Mouse (Mus musculus): ENCODE results near the gene Akip1.

The Akip1 gene

DNA sequence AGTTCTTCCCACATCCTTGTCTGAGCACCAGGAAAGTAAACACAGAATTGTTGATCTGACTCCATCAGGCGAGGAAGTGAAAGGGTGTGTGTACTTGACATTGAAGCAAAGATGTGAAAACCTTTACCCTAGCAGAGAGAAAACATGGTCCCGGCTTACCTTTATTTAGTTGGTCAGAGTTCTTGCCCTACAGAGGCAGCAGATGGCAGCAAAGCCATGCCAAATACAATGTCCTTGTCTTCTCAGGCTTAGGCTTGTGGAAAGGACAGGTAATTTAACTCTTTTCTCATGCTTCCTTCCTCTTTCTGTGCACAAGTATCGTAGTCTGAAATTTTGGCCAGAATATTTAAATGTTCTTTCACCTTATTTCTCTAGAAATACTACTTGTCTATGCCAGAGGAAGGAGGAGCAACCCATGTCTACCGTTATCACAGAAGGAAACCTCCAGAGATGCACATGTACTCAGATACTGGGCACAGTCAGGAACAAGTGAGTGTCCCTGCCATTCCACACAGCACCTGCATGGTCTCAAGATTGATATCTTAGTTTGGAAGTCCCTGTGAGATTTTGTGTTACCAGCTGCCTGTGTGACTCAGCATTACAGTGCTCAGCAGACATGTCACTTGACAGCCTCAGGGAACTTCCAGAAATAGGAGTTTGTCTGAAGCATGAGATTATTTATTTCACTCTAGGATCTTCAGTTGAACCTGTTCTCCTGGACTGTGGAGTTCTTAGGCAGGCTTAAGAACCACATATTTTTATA is 3.7 kb downstream of the Akip1 start:
- no peak for DNase-seq (ENCODE audit: low read depth)

DNA sequence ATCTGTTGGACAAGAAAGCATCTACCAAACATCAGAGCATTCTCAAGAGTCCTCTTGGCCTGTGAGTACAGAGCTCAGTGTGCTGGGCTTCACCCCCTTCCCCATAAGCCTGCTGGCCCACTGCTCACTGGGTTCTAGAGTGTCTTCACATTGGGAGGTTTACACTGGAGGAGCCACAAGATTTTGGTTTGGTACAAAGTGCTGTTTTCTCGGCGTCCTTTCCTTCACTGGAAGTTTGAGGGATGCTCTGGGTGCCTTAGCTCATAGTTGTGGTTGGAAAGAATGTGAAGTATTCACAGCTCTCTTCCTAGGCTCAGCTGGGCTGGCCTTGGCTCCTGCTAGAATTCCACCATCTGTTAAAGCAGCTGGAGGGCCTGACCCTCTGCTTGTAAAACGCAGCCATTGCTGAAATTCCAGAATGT is 5.5 kb downstream of the Akip1 start:
- no peak for DNase-seq (ENCODE audit: low read depth)

DNA sequence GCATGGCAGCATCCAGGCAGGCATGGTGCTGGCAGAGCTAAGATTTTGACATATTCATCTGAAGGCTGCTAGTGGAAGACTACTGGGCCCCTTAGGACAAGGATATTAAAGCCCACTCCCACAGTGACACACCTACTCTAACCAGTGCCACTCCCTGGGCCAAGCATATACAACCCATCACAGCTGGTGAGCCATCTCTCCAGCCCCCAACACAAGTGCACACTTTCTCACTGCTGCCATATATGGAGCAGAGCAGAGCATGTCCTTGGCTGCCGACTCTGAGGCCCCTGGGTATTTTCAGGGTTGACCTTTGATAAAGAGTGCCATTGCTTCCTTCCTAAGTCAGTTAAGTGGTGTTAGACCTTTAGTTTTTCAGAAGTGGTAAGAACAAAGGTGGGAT is 6.6 kb downstream of the Akip1 start:
- DNase-seq (ENCODE audit: low read depth), result no peak

DNA sequence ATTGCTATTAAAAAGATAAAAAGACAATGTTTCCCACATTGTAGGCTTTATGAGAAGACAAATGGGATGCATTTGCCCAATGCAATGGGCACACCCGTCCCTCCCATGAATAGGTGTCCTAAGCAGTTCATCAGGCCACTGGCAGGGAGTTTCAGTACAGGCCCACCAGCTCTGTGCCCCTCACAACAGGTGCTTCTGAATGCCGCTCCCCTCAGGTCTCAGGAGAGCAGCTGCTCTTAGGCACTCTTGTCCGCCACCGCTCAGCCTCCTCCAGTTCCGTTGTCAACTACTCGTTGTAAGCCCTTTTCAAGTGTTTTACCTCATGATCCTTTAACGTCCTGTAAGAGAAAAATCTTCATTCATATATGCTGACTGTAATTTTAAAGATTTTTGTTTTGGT is 8.7 kb downstream of the Akip1 start:
- DNase-seq (ENCODE audit: low read depth), result no peak

DNA sequence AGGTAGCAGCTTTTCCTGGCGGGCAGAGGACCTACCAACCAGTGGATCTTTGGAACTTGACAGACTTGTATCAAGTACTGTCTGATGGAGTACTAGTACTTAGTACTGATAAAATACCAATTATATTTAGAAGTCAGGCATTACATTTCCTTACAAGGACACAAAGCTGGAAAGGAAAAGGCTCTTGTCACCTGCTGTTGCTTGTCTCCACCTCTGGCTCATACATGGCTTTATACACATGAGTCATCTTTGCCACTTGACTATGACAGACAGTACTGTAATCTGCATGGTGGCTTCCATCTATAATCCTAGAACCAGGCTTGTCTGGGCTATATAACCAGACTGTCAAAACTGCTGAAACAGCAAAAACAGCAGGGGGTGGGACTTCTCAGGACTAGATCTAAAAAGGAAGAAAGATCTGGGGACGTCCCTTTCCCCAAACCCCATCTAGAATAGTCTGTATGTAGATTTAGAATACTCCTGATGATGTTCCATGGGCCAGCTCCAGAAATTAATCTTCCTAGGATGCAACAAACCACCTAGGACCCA is 10.0 kb downstream of the Akip1 start:
- no peak for DNase-seq (ENCODE audit: low read depth)

DNA sequence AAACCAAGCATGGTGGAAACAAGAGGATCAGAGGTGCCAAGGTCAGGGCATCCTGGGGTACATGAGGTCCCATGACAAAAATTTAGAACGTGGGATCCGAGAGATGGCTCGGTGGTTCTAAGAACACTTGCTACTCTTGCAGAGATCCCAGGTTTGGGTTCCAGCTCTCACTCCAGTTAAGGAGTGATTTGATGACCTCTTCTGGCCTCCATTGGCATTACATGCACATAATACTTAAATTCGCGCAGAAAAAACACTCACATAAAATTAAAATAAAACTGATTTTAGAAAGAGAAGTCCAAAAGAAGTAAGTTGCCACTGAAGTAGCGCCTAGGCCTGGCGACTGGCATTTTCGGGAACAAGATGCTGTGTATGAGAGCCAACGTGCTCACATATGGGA is 15.8 kb downstream of the Akip1 start:
- no peak for DNase-seq (ENCODE audit: low read depth)

DNA sequence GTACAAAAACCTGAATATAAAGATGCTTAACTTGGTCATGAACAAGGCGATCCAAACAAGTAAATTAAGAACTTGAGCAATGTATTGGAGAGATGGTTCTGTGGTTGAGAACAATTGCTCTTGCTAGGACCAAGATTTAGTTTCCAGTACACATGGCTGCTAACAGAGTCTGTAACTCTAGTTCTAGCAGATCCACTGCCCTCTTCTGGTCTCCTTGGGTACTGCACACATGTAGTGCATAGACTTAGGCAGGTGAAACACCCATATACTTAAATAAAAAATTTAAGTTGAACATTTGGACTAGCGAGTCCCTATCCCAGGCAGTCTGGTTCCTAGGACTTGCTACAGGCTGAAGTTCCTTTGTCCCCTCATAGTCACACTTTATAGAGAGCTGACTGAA is 19.1 kb downstream of the Akip1 start:
- DNase-seq (ENCODE audit: low read depth), result no peak

DNA sequence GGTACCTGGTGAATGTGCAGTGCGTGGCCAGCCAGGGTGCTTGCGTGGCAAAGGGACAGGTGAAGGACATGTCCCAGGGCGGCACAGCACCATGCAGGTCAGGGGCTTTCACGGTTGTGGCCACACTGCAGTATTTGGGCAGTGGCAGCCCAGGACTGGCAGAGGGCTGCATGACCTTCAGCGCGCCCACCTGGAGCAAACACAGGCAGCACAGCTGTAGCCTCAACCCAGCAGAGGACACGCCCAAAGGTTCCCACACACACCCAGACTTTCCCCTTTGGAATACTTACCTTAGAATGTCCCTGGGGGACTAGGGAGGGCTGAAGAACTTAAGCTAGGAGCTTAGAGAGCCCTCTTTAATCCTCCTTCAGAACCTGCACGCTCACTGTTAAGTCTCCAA is 19.6 kb downstream of the Akip1 start:
- DNase-seq (ENCODE audit: low read depth), result no peak

DNA sequence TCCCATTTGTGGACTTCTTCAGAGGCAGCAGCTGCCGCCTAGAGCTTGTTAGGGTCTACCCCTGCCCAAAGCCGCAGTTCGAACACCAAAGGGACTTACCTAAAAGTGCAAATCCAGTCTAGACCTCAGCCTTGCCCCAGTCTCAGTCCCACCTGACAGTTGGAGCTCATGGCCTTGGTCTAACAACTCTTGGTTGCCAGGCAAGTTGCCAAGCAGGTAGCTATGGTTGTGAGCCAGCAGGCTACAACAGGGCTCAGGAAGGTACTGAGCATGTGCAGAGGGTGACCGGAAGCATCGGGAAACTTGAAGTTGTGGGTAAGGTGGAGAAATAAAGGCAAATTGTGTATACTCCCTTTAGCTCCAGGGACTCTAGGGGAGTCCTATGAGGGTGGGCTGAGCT is 20.2 kb downstream of the Akip1 start, which contains the start of gene BC051019:
Gene BC051019, minus strand, starts transcription at position 154 of the 400 bp plus-strand sequence.
- no peak for DNase-seq (ENCODE audit: low read depth)

DNA sequence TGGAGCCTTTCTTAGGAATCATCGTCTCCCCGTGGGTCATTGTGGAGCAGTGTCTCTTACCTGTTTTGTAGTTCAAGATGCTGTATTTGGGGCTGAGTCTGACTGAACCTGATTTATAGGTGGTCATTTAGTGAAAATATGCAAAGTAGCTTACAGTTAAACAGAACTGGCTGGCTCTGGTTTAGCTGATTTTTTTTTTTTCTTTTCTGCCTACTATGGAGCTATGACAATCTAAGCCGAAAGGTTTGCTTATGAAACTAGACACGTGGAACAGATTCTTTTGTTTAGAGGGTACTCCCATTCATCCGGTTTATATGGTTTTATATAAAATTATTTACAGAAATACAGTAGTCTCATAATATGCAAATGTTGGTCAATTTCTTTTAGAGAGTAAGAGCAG is 28.1 kb downstream of the Akip1 start, which contains the start of gene Ascl3:
Gene Ascl3, minus strand, starts transcription at position 101 of the 400 bp plus-strand sequence.
- no peak for DNase-seq (ENCODE audit: low read depth)

DNA sequence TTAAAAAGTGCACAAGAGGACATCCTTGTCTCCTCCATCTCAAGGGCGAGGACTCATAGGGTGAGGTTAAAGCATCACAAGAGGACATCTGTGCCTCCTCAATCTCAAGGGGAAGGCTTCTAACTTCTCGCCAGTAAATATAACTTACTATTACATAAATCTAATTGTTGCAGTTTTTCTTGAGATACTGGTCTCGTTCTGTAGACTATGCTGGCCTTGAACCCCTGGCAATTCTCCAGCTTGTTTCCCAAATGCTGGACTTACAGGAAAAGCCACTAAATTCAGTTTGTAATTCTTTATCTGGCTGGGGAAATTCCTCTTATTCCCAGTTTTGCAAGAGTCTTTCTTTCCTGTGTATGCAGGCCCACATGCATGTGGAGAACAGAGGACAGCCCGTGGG is 31.3 kb downstream of the Akip1 start:
- no peak for DNase-seq (ENCODE audit: low read depth)

DNA sequence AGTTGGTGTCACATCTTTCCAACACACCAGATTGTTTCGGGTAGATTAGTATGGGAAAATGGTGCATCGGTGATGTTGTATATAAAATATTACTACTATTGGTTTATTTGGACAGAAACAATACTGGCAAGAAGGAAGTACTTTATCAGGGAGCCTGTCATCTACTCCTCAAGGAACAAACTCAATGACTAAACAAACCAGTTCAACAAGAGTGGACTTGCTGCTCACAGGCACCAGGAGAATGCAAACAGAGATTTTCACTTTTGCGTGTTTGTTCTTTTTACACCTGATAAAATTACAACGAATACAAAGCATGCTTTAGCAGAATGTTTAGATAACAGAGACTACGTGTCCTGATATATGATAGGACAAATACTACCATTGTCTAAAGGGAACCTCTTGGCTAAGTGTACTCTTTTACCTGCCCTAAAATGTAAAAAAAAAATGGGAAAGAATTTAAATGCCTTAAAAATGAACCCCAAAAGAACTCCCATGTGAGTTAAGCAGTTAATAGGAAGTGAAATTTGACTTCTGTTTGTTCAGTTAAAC is 36.4 kb downstream of the Akip1 start:
- no peak for DNase-seq (ENCODE audit: low read depth)

DNA sequence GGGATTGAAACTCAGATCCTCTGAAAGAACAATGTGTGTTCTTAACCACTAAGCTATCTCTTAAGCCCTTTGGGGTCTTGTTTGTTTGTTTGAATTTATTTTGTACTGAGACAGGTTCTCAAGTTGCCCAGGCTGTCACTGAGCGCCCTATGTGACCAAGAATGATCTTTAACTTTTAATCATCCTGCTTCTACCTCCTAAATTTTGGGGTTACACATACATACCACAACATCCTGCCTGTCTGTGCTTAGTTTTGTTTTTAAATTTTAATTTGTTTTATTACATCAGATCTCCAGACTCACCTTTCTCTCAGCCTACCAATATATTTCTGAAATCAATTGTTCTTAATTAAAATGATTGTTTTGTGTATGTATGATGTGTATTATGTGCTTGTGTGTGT is 37.6 kb downstream of the Akip1 start:
- DNase-seq (ENCODE audit: low read depth), result no peak

DNA sequence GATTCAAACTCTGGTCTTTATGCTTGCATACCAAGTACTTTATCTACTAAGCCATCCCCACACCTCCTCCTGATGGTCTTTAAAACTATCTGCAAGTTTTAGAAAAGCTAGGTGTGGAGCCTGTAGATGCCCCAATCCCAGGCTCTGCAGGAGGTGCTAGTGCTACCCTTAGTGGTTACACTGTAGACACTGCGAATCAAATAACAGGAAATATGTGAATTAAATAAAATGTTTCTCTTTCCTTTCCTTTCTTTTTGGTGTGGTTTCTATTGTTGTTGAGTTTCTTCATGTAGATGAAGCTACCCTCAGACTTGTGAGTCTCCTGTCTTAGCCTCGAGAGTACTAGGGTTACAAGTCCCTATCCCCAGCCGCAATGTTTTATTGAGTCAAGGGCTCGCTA is 38.2 kb downstream of the Akip1 start:
- DNase-seq (ENCODE audit: low read depth), result no peak

DNA sequence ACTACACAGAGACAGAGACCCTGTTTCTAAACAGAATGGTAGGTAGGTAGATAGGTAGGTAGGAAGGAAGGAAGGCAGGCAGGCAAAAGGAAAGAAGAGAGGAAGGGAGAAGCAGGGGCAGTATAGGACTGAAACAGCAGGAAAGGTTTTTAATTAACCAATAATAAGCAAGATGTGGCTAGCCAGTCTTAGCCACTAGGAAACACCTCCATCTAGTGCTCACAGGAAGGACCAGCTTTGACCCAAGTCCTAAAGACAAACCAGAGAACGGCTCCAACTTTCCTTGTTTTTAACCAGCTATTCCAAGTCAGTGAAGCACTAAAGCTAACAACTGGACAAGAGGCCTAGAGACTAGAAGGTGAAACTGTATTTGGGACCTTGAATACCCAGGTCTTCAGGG is 44.3 kb downstream of the Akip1 start:
- no peak for DNase-seq (ENCODE audit: low read depth)

DNA sequence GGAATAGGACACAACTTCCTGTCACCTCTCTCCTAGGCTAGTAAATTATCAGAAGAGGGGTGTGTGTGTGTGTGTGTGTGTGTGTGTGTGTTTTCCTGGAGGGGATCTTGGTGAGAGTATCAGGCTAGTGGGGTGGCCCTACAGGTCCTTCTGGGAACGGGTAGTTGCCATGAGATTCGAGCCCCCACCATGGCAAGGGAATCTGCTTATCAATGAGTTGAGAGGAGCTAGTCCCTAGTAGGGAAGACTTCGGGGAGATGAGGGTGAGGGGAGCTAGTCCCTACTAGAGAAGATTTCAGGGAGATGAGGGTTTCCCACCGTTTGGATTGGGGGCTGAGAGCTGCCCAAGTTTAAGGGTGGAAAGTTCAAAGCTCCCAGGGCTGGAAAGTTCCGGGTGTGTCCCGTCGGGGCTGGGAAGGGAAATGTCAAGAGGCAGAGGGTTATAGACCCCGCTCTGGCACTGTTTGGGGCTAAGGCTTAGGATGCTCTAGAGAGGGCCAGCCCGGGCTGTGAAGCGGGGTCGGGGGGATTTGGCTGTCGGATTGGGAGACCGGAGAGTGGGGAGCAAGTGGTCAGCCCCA is 48.0 kb downstream of the Akip1 start:
- no peak for DNase-seq (ENCODE audit: low read depth)

DNA sequence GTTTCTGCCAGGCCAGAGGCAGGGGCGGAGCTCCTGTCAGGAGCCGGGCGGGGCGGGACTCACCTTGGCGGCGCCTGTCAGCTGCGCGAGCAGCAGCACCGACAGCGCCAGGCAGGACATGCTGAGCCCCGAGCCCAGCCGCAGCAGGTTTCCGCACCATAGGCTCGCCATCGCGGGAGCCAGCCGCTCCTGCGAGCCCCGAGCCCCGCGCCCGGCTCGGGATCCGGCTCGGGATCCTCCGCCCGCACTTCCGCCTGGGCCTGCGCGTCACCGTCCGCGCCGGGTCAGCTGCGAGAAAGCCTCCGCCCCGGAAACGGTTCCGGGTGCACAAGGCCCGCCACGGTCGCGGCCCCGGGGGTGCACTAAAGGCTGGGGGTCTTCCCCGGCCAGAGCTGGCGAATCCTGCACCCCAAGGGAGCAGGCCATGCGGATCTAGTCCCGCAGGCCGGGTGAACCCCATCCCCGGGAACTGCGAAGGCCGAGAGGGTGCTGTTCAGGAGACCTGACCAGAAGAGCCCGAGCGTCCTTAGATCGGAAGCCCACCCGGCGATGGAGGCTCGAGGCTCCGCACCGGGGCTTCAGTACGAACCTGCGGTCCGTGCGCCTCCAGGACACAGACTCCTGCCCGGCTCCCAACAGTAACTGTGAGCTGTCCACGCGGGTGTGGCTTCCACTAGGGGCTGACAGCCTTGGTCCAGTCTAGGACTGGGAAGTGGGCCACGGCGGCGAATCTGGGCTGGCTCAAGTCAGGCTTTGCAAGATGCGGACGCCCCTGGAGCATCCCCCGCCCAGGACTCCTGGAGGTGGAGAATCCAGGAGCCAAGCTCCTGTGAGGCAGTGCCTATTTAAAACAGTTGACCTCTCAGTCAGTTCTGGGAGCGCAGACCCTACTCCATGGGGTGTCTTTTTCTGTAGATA is 48.8 kb downstream of the Akip1 start, which contains the start of gene Tmem9b:
Gene Tmem9b, minus strand, starts transcription at position 868 of the 918 bp plus-strand sequence.
- DNase-seq (ENCODE audit: low read depth), result no peak

DNA sequence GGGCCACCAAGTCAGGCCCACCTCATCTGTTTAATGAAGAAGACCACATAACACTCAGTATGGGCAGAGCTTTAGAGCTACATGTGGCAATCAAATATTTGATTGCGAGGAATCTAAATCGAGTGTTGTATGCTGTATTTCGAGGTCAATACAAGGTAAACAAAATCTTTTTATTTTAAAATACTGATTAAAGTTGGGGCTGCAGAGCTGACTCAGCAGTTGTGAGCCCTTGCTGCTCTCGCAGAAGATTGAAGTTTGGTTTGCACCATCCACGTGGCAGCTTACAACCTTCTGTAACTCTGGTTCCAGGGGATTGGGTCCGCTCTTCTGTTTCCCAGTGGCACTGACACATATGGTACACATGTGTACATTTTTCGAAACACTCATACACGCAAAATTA is 50.5 kb downstream of the Akip1 start:
- no peak for DNase-seq (ENCODE audit: low read depth)

DNA sequence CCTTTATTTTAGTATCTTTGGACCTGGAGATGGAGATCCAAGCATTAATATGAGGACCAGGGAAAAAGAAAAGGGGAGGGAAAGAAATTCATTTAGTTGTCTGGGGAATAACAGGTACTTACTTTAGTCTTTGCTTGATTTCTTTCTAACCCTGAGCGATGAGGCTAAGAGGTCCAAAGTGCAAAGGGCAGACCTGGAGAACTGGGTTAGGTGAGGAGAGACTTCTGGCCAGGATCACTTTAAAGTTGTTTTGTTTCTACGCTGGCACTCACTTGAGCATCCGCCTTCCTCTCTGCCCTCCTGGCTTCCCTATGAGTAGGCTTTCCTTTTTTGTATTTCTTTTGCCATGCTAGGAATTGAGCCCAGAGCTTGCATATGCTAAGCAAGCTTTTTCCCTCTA is 52.8 kb downstream of the Akip1 start:
- no peak for DNase-seq (ENCODE audit: low read depth)
